Mouse (Mus musculus) heart, adult 11 months (tissue): ENCODE measurements around the gene Paqr6.
A peak's percentile ranks its signal among the peaks of the same experiment; 100 is the strongest.

Experiments
- DNase-seq: peaks from one replicate; pipeline ENCODE4 v3.0.0; 2022

Gene Paqr6

DNA sequence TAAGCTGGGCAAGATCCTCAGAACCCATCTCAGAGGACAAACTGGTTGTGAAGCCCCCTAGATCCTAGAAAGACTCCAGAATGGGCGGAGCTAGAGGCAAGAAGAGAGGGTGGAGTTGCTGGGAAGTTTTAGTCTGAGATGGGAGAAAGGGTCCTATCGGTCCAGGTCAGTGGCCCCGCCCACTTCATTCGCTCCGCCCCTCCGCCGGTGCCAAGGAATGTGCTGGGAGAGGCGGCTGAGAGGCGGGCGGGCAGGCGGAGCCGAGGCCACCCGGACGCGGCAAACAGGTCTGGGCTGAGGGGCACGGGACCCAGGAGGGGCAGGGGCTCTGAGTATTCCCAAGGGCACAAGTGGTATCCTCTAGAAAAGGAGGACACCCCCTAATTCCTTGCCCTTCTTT is at the start of gene Paqr6:
Gene Paqr6 (plus strand): TSS at position 248 of the 400 bp plus-strand sequence.
- peak; percentile 97 for DNase-seq

DNA sequence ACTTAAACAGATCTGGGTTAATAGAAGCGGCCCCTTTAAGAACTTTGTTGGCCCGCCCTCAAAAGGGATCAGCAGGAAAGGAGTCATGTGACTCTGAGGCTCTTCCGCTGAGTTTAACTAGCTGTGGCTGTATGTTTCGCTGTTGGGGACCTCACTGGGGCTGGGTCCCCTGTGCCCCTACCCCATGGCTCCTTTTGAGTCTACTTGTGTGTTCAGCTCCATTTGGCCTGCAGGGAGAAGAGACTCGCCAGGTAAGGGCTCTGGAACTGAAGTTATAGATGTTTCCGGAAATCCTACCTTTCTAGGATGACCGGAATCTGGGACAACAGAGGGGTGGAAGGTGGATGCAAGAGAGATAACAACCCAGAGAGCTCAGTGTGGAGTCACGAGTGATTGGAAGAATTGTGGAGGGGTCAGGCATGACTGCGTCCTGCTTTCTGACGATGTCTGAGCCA is 39.4 kb upstream of the Paqr6 start, which contains the start of gene Glmp:
Gene Glmp (plus strand): TSS at position 73 of the 455 bp plus-strand sequence.
- peak; percentile 98 for DNase-seq

DNA sequence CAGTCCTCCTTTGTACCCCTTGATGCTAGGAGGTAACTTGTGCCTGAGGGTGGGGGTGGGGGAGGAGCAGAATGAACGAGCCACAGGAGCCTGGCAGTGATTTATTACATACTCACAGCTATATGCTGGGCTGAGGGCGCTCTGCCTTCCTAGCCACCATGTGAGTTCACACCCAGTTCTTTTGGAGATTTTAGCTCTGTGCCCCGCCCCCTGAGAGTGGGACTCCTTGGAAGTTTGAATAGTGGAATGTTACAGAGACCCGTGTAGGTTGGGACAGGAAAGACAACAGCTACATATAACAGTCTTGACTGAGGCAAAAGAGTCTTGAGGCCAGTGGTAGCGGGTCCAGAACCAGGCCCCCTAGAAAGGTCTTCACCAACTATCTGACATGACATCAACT is 35.4 kb upstream of the Paqr6 start:
- DNase-seq, result peak; percentile 85

GRCm38 (mm10) chr3:88331282-88331681 is 33.1 kb upstream of the Paqr6 start:
- DNase-seq, result peak; percentile 91

DNA sequence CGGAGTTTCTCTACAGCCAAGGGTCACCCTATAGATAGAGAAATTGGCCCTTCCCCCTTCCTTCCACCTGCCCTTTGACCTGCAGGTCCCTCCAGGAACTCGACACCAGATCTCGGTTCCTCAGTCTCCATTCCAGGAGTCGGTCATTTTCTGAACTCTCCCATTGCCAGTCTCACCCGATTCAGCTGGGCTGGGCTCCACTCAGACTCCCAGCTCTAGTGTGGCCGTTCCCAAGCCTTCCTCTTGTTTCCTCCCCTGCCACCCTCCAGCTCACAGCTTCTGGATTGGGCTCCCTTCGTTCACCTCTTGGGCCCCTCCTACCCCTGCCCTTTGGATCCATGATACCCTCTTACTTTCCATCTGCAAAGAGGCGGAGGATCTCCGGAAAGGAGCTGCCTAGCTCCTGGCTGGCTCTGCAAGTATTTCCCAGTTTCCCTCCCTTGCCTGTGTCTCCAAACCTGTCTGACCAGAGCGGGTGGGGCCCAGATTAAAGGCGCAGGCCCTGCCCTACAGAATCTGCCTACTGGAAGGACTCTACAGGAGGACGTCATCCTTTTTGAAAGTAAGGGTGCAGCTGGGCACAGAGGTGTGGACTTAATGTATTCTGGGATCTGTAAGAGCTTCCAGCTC is 30.2 kb upstream of the Paqr6 start:
- DNase-seq, result peak; percentile 90

GRCm38 (mm10) chr3:88334902-88335435 is 29.4 kb upstream of the Paqr6 start:
- no peak for DNase-seq

- DNase-seq, result peak; percentile 92
These were observed 28.8 kb upstream of the Paqr6 start for GRCm38 (mm10) chr3:88335436-88336053.

DNA sequence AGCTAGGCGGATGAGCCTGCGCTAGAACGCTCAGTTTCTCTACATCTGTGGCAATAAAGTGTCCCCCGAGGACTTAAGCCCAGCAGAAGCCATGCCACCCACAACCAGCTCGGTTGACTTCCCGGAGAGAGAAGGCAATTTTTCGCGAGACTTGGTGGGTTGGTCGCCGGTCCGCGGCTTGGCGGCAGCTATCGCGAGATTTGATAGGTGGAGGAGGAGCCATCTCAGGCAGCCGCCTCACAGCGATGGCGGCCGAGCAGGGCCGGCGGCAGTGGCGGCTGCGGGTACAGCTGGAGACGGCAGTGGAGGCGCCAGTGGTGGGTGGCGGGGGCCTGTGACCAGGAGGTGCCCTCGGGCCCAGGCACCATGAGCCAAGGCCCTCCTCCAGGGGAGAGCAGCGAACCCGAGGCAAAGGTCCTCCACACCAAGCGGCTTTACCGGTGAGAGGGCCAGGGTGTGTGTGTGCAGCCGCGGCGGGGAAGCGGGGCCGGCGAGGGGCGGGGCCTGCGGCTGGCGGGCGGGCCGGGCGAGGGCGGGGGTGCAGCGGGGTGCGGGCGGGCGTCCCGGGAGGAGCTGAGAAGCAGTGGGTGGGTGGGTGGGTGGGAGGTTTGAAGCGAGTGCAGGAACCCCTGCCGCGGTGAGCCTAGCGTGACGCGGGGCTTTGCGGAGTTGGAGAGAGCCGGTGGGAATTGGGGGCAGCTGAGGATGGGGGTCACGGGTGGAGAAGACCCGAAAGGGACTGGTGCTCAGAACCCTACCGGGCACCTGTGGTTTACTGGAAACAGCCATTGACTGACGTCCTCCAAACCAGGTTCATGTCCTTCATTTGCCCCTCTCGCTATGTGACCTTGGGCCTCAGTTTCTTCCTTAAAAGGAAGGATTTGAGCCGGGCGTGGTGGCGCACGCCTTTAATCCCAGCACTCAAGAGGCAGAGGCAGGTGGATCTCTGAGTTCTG is 28.0 kb upstream of the Paqr6 start, which contains the start of the genes Tmem79 and Smg5:
Gene Tmem79 (minus strand): TSS at position 91 of the 956 bp plus-strand sequence.
Gene Smg5 (plus strand): TSS at position 203 of the 956 bp plus-strand sequence.
- DNase-seq, result peak; percentile 99

- peak; percentile 92 for DNase-seq
These were observed 26.9 kb upstream of the Paqr6 start for GRCm38 (mm10) chr3:88337367-88338020.

- DNase-seq, result no peak
These were observed 26.1 kb upstream of the Paqr6 start for GRCm38 (mm10) chr3:88338316-88338715.

DNA sequence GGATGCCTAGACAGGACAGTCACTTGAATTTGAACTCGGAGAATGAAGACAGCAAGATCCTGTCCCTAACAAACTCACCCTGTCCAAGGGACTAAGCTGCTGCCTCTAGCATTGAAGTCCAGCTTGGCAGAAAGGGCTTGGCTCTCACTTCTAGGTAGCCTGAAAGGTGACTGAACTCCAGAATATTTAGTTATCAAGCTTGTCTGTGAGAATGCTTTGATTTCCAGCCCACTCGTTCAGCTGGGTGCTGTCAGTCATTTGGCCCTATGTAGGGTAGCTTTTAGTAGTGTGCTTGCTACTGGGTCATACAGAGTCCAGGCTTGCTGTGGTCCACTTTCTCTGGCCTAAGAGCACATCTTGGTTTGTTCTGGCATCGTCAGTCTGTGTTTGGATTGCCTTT is 25.4 kb upstream of the Paqr6 start:
- DNase-seq, result no peak

DNA sequence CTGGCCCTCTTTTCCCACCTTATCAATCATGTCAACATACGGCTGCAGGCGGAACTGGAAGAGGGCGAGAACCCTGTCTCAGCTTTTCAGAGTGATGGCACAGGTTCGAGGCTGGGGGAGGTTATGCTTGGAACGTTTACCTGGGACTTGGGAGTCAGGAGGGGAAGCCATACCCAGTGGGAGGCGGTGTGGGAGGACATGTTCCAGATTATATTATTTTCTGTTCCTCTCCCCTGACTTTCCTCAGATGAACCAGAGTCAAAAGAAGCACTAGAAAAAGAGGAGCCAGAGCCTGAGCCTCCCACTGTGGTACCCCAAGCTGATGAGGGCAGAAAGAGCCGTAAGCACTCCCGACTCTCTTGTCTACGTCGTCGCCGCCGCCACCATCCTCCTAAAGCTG is 13.7 kb upstream of the Paqr6 start:
- no peak for DNase-seq

DNA sequence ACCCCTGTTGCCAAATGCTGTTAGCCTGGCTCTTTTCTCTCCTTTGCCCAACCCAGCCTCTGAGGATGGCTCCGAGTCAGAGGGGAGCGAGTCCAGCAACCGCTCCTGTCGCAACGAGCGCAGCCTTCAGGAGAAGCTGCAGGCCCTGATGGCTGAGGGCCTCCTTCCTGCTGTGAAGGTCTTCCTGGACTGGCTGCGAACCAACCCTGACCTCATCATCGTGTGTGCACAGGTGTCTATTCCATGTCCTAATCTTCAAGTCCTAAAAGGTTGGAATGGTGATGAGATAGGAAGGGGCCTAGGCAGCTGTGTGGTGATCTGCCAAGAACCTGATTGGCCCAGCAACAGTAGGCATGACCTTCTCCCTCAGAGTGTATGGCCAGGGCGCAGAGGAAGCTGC is 11.5 kb upstream of the Paqr6 start:
- DNase-seq, result no peak

DNA sequence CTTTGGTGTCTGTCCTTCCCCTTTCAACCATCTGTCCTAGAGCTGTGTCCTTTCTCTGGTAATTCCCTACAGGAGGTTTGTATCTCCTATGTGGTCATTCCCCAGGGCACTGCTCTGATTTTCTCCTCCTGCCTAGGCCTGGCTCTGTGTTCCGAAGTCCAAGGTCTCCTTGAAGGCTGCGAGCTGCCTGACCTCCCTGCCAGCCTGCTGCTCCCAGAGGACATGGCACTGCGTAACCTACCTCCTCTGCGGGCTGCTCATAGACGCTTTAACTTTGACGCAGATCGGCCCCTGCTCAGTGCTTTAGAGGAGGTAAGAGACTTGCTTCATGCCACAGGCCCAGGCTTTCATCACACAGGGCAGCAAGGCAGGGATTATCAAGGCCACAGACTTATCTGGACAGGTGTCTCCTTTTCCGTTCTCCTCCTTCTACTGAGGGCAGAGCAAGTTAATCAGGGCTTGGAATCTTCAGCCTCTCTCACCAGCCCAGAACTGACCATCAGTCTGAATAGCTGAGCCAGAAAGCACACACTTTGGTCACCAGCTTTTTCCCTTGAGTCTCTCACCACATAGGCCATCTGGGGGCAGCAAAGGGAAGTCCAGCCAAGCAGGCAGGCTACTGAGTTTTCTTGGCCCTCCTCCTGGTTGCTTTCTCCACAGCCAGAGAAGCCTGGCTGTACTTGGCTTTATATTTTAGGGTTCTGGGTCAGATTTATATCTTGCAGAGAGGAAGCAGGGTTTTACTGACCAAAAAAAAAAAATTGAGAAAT is 9.8 kb upstream of the Paqr6 start:
- DNase-seq, result no peak

- no peak for DNase-seq
These were observed 4.8 kb upstream of the Paqr6 start for GRCm38 (mm10) chr3:88359584-88359983.

DNA sequence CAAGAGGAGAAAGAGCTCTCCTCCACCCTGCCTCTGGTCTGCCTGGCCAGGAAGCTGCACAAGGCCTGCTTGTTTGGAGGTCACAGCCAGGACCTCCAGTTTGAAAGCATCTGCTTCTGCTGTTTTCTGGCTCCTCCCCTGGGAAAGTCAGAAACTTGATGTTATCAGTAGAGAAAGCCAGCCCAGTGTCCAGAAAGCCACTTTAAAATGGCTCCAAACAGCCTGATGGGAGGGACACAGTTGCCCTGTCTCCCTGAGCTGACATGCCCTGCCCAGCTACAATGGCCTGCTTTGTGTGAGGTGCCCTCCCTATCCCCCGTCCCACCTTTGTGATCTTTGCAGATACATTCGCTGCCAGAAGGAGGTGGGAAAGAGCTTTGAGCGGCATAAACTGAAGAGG is 4.4 kb upstream of the Paqr6 start:
- DNase-seq, result no peak

DNA sequence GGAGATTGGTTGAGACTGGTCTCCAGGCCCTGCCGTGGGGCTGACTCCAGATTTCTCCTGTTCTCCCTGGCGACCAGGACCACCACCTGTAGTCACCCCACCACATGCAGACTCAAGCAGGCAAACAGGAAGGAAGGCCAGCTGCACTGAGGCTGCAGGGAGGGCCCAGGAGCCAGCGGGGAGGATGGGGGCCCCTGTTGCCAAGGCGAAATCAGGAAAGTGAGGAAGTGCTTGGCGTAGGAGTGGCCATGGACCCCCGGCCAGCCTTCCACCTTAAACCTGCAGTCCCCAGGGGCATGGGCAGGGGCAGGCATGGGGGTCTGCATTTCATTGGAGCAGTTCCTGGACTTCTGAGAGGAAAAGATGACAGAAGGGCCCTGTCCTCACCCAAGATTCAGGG is 3.3 kb upstream of the Paqr6 start:
- DNase-seq, result no peak

DNA sequence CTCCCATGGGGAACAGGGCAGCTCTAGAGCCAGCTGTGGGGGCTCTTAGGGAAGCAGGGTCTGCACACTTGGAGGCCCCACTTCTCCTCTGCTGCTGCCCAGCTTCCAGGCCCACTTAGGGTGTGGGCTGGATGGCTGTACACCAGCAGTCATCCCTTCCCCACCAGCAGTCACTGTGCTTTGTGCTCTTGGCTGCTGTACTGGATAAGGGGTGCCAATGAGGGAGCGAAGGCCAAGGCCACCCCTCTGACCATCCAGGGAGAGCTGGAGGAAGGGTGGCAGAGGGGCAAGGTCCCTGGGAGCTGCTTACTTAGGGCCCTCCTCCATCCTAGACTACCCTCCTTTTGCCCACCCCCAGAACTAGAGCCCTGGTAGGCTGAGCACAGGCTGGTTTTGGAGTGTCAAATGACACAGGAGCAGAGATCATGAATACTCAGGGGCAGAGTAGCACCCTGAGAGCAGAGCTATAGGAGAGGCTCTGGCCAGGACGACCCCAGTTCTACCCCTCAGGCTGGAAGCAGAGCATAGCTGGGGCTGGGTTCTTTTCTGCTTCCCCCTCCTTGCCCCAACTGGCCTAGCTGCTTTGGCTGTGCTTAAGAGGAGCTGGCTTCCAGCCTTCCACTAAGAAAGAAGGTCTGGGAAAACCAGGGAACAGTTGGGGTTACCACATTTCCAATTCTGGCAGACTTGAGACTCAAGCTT is 2.6 kb upstream of the Paqr6 start:
- DNase-seq, result no peak

DNA sequence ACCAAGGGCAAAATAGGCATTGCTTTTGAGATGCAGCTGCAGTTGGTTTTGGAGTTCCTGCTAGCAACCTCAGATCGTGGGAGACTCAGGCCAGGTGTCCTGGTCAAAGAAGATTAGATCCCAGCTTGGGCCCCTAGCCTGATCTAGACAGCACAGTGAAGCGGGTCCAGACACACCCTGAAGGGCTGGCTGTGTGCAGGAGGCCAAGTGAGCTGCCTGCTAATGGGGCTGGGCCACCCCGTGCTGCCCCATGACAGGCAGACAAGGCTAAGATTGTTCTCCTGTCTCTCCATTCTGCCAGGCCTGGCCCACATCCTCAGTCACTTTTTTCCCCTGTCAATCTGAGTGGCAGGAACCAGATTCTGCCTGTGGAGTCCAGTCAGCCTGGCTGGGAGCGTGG is 684 bp upstream of the Paqr6 start:
- peak; percentile 95 for DNase-seq

DNA sequence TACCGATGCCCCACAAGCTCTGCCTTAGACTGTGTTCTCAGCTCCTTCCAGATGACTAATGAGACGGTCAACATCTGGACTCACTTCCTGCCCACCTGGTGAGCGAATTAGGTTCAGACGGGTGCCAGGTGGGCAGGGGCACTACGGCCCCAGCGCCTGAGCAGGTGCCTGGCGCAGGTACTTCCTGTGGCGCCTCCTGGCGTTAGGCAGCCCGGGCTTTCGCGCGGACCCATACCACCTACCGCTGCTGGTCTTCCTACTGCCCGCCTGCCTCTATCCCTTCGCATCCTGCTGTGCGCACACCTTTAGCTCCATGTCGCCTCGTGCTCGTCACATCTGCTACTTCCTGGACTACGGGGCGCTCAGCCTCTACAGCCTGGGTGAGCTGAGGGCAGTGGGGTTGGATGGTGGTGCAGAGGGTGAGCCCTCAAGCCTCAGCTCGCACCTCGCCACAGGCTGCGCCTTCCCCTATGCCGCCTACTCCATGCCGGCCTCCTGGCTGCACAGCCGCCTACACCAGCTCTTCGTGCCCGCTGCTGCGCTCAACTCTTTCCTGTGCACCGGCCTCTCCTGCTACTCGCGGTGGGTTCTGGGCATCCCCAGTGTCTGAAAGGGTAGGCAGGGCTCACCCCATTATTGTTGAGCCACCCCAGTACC is 1.4 kb downstream of the Paqr6 start:
- DNase-seq, result no peak
